9 mouse cellular contexts compared by ENCODE assay signal in the genomic region with DNA sequence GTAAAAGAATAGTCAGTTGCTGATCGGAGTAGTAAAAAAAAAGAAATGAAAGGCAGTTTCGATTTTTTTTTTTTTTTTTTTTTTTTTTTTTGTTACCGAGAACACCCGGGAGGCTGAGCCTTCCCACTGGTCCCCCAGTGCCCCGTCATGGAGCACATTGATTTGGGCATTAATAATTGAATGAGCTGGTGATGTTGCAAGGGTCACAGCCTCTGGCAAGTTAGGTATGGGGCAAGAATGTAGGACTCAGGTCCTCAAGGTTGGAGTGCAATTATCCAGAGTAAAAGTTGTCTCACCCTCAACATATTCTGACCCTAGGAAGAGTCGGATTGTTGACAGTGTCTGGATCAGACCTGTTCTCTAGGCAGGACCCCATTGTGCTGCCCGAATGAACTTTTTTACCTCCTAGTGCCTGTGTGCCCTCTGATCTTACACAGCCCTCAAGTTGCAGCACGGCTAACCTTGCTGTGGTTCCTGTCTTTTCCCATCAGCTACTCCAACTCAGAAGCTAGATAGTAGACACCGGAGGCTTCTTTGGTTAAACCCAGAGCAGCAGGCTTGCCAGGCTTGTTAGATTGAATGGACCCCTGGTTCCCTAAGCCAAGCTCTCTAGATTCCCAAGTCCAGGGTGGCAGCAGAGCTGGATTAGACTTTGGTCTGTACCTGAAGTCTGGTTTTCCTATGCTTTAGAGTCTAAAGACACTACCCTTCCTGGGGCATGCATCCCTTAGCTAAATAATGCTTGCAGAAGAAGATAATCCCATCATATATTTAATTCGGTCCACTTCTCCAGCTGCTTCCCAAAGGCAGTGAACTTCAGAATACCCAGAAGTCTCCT. TPM values are rescaled to one million over a fixed set of nuclear protein-coding genes. Genes with fewer than 3 reads are reported as not detected.
DNase-seq lines count a peak whose midpoint lies in the region; ATAC-seq and TF ChIP-seq lines count a peak whose summit lies in the region.
"Had no signal": no experiment of that assay in that cellular context is flagged by ENCODE, and none has a peak within 500 bp of the region (broad histone marks: within the 10 kb centered on the region; RNA-seq: fewer than 3 reads in every experiment).

No protein-coding gene starts in this region.

- peaks cover 31% of the 10 kb centered on the region for H3K36me3 ChIP-seq in heart, embryonic 14.5 days (ENCODE audit: control insufficient read depth, insufficient read depth, low read length)
- H3K36me3 ChIP-seq in embryonic facial prominence, embryonic 13.5 days: peaks cover 19% of the 10 kb centered on the region
- no peaks in the 10 kb centered on the region for H3K36me3 ChIP-seq in midbrain, postnatal 0 days (ENCODE audit: insufficient read depth, low read length)

- peak overlapping the region; percentile 90 for H3K9ac ChIP-seq in heart, embryonic 14.5 days (ENCODE audit: low read length)
- peak overlapping the region; percentile 87 for H3K9ac ChIP-seq in embryonic facial prominence, embryonic 13.5 days
- no peak overlapping the region for H3K9ac ChIP-seq in midbrain, postnatal 0 days (replicated peaks; ENCODE audit: low read length, poor library complexity, severe bottlenecking)

- peak overlapping the region; percentile 73 to 79 for H3K4me3 ChIP-seq in heart, embryonic 14.5 days (ENCODE audit: control insufficient read depth in 1 of 2, insufficient read depth in 1 of 2, low read depth in 1 of 2, low read length in 2 of 2)
- peak overlapping the region; percentile 76 for H3K4me3 ChIP-seq in embryonic facial prominence, embryonic 13.5 days
- H3K4me3 ChIP-seq in midbrain, postnatal 0 days (ENCODE audit: low read depth, low read length): peak overlapping the region; percentile 48

- no peaks in the 10 kb centered on the region for H3K9me3 ChIP-seq in heart, embryonic 14.5 days (ENCODE audit: control insufficient read depth, low read length)
- no peaks in the 10 kb centered on the region for H3K9me3 ChIP-seq in embryonic facial prominence, embryonic 13.5 days
- H3K9me3 ChIP-seq in midbrain, postnatal 0 days (ENCODE audit: low read length): no peaks in the 10 kb centered on the region

- H3K4me1 ChIP-seq in heart, embryonic 14.5 days (ENCODE audit: control insufficient read depth in 2 of 2, insufficient read depth in 2 of 2, low read length in 2 of 2): peaks cover 5 to 13% of the 10 kb centered on the region in 2 experiments; a peak in 3 of 4 replicates
- peaks cover 57% of the 10 kb centered on the region for H3K4me1 ChIP-seq in embryonic facial prominence, embryonic 13.5 days
- H3K4me1 ChIP-seq in midbrain, postnatal 0 days (ENCODE audit: insufficient read depth, low read length): peaks cover 11% of the 10 kb centered on the region; the same call in 1 of the 2 replicates

- no peak for ATAC-seq in heart, embryonic 14.5 days (ENCODE audit: insufficient number of reproducible peaks, insufficient read depth, low FRiP score, low read depth)
- ATAC-seq in embryonic facial prominence, embryonic 13.5 days (ENCODE audit: insufficient number of reproducible peaks, insufficient read depth, low FRiP score, low TSS enrichment, low read depth): no peak
- no peak for ATAC-seq in midbrain, postnatal 0 days (ENCODE audit: low FRiP score)

- 29% methylated on average over 10 of the region's 10 CpGs for WGBS in heart, embryonic 14.5 days
- 16% methylated on average over 10 of the region's 10 CpGs for WGBS in embryonic facial prominence, embryonic 13.5 days
- 25% methylated on average over 10 of the region's 10 CpGs for WGBS in midbrain, postnatal 0 days

- H3K4me2 ChIP-seq in heart, embryonic 14.5 days (ENCODE audit: low read length): peak overlapping the region; percentile 90
- H3K4me2 ChIP-seq in embryonic facial prominence, embryonic 13.5 days: peak overlapping the region; percentile 69
- H3K4me2 ChIP-seq in midbrain, postnatal 0 days (ENCODE audit: low read depth, low read length, poor library complexity, severe bottlenecking): peak overlapping the region; percentile 93

- no peak for TF ChIP-seq CTCF in midbrain, postnatal 0 days (IDR thresholded peaks at IDR 0.05)

- peak overlapping the region in 1 of 2 experiments; percentile 69; a peak in 1 of 4 replicates for H3K27ac ChIP-seq in heart, embryonic 14.5 days (replicated peaks in 1 of 2; ENCODE audit: control insufficient read depth in 1 of 2, insufficient read depth in 1 of 2, low read depth in 2 of 2, low read length in 2 of 2)
- H3K27ac ChIP-seq in embryonic facial prominence, embryonic 13.5 days: 0 out of 2 replicates have a peak overlapping the region, but pooled peaks have one; percentile 3
- no peak overlapping the region for H3K27ac ChIP-seq in midbrain, postnatal 0 days (ENCODE audit: low read depth, low read length)

- no peak for DNase-seq in heart, postnatal 4 days
- DNase-seq in kidney, adult 9 months: peak; percentile 68
- no peak for DNase-seq in midbrain, postnatal 0 days (ENCODE audit: low spot score)
- no peak for DNase-seq in yolk sac, embryonic 10.5 days (ENCODE audit: low spot score)
- DNase-seq in layer of hippocampus, postnatal 14 days (ENCODE audit: low spot score in 2 of 2): no peak
- no peak for DNase-seq in gastrocnemius, postnatal 4 days (ENCODE audit: low spot score in 2 of 2)

- peaks cover 56% of the 10 kb centered on the region for H3K27me3 ChIP-seq in heart, embryonic 14.5 days (ENCODE audit: control insufficient read depth, insufficient read depth, low read length)
- peaks cover 38% of the 10 kb centered on the region for H3K27me3 ChIP-seq in embryonic facial prominence, embryonic 13.5 days
- peaks cover 24% of the 10 kb centered on the region for H3K27me3 ChIP-seq in midbrain, postnatal 0 days (ENCODE audit: insufficient read depth, low read length)

RNA-seq across cellular contexts. Expression of a gene that starts 1.8 kb away (rescaled TPM):
- polyA plus RNA-seq in heart, embryonic 14.5 days (2014; fragmentation: Nextera tagmentation; extraction: Ambion mirVana): 121 and 144 TPM in 2 replicates
- 10 to 100 TPM; 76.3 to 93.2 TPM for total RNA-seq in heart, postnatal 4 days (2021)
- polyA plus RNA-seq in embryonic facial prominence, embryonic 13.5 days (2015; fragmentation: Nextera tagmentation; extraction: Ambion mirVana): 206 and 279 TPM in 2 replicates
- total RNA-seq in midbrain, postnatal 0 days (2014; rRNA removed): 27.8 and 32.8 TPM in 2 replicates
- 68.2 and 79.0 TPM in 2 replicates for polyA plus RNA-seq in midbrain, postnatal 0 days (2015; fragmentation: Nextera tagmentation; extraction: Ambion mirVana)
- 10 to 100 TPM; 41.7 to 45.2 TPM for total RNA-seq in layer of hippocampus, postnatal 14 days (2021)
- 100 to 1,000 TPM; 102 to 105 TPM for total RNA-seq in gastrocnemius, postnatal 4 days (2021)
- total RNA-seq: MEL had no signal
